Mouse (Mus musculus): Measurements from ENCODE around the gene Gm20509. TPM values are rescaled to one million over a fixed set of nuclear protein-coding genes. Genes with fewer than 3 reads are reported as not detected.
A peak's percentile ranks its signal among the peaks of the same experiment; 100 is the strongest.

The Gm20509 gene
- polyA plus RNA-seq, 1 experiment from 2014 or later, result not detected

DNA sequence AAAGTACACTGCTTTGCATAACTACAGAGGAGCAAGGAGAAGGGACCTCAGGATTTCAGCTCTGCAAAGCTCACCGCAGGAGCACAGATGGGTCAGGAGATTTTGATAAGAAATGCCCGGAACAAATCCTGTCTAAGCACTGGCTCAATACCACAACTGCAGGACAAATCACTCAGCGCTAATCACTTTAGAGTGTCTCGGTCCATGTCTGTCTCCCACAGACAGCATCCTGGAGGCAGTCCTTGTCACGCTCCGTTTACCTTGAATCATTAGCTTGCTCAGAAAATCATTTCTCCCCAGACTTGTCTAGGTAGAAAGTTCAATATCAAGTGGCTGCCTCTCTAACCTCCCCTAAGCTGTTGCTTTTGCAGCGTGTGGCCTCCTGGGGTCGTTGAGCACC is 27.6 kb downstream of the Gm20509 start:
- Histone ChIP-seq H3K27ac (ENCODE audit: poor library complexity, severe bottlenecking) (no peak overlapping the region), H3K36me3 (peaks cover 49% of the 10 kb centered on the region), H3K4me3 (no peak overlapping the region), H3K4me1 (replicated peaks) (no peaks in the 10 kb centered on the region), H3K27me3 (replicated peaks) (no peaks in the 10 kb centered on the region), H3K4me2 (no peak overlapping the region), H3K9ac (no peak overlapping the region), H3K9me3 (replicated peaks) (no peaks in the 10 kb centered on the region)
- no peak for ATAC-seq (ENCODE audit: insufficient number of reproducible peaks, low FRiP score)
- 75% methylated on average over 8 of the region's 8 CpGs for WGBS

DNA sequence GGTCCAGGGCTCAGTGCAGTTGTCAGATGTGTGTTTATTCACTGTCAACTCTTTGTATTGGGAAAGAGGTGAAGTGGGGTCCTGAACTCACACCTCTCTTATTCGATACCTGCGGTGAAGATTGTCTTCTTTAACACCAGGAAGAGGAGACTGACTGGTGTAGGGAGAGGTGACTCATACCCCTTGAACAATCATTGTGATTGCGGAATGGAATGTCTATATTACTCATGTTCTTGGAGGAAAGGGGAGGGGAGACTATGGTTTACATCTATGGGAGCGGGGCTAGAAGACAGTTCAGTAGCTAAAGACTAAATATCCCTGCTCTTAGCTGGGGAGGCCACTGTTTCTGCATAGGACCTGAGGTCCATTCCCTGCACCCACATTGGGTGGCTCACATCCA is 28.3 kb downstream of the Gm20509 start:
- Histone ChIP-seq H3K4me3 (no peak overlapping the region), H3K27ac (ENCODE audit: poor library complexity, severe bottlenecking) (no peak overlapping the region), H3K36me3 (peaks cover 42% of the 10 kb centered on the region), H3K9me3 (replicated peaks) (no peaks in the 10 kb centered on the region), H3K9ac (no peak overlapping the region), H3K4me2 (no peak overlapping the region), H3K27me3 (replicated peaks) (no peaks in the 10 kb centered on the region), H3K4me1 (replicated peaks) (no peaks in the 10 kb centered on the region)
- ATAC-seq (ENCODE audit: insufficient number of reproducible peaks, low FRiP score), result no peak
- WGBS, result 85% methylated on average over 4 of the region's 4 CpGs

- WGBS, result 58% methylated on average over 11 of the region's 11 CpGs
- Histone ChIP-seq H3K4me2 (no peak overlapping the region), H3K4me1 (replicated peaks) (no peaks in the 10 kb centered on the region), H3K9me3 (replicated peaks) (no peaks in the 10 kb centered on the region; the same call in 1 of the 2 replicates), H3K36me3 (no peaks in the 10 kb centered on the region), H3K27me3 (replicated peaks) (no peaks in the 10 kb centered on the region), H3K27ac (ENCODE audit: poor library complexity, severe bottlenecking) (no peak overlapping the region), H3K9ac (no peak overlapping the region), H3K4me3 (no peak overlapping the region)
- no peak for ATAC-seq (ENCODE audit: insufficient number of reproducible peaks, low FRiP score)
Observed at GRCm38 (mm10) chr9:73137341-73137886, 35.1 kb downstream of the Gm20509 start.

DNA sequence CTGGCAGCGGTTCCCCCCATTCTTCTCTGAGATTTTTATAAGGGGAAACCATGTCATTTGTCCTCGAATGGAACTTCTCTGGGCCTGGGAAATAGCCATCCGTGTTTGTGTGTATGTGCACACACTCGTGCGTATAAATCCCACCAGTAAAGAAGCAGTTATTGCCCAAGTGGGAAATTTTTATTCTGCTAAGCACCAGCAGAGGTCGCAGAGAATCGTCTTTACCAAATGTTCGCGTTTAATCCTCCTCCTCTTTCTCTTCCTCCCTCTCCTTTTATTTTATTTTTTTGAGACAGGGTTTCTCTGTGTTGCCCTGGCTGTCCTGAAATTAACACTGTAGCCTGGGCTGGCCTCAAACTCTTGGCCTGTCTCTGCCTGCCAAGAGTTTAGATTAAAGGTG is 52.1 kb downstream of the Gm20509 start:
- Histone ChIP-seq H3K27me3 (replicated peaks) (no peaks in the 10 kb centered on the region), H3K4me2 (no peak overlapping the region)
- 55% methylated on average over 9 of the region's 9 CpGs for WGBS

DNA sequence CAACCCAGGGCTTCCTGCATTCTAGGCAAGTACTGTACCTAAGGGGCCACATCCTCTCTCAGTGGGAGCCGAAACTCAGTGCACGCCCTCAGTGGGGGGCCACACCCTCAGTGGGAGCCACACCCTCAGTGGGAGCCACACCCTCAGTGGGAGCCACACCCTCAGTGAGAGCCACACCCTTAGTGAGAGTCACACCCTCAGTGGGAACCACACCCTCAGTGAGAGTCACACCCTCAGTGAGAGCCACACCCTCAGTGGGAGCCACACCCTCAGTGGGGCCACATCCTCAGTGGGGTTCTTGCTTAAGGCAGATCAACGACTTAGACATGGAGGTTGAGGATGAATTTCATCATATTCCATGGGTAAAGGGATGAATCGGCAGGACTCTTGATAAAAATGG is 55.7 kb downstream of the Gm20509 start:
- no peak overlapping the region for H3K9ac ChIP-seq
- no peak overlapping the region for H3K27ac ChIP-seq (ENCODE audit: poor library complexity, severe bottlenecking)
- ATAC-seq (ENCODE audit: insufficient number of reproducible peaks, low FRiP score), result no peak
- no peak overlapping the region for H3K4me2 ChIP-seq
- H3K36me3 ChIP-seq, result no peaks in the 10 kb centered on the region
- WGBS, result 85% methylated on average over 4 of the region's 4 CpGs
- H3K9me3 ChIP-seq (replicated peaks), result no peaks in the 10 kb centered on the region
- 0 out of 2 replicates have a peak, but pooled peaks cover 3% of the 10 kb centered on the region for H3K27me3 ChIP-seq (replicated peaks)
- H3K4me3 ChIP-seq, result no peak overlapping the region
- H3K4me1 ChIP-seq (replicated peaks), result peaks cover 6% of the 10 kb centered on the region

More for the DNA sequence above, 52.1 kb downstream of the Gm20509 start:
- no peak overlapping the region for H3K27ac ChIP-seq (ENCODE audit: poor library complexity, severe bottlenecking)
- no peak overlapping the region for H3K4me3 ChIP-seq
- H3K9me3 ChIP-seq (replicated peaks), result no peaks in the 10 kb centered on the region
- no peaks in the 10 kb centered on the region for H3K4me1 ChIP-seq (replicated peaks)
- no peak for ATAC-seq (ENCODE audit: insufficient number of reproducible peaks, low FRiP score)
- H3K9ac ChIP-seq, result no peak overlapping the region
- no peaks in the 10 kb centered on the region for H3K36me3 ChIP-seq

DNA sequence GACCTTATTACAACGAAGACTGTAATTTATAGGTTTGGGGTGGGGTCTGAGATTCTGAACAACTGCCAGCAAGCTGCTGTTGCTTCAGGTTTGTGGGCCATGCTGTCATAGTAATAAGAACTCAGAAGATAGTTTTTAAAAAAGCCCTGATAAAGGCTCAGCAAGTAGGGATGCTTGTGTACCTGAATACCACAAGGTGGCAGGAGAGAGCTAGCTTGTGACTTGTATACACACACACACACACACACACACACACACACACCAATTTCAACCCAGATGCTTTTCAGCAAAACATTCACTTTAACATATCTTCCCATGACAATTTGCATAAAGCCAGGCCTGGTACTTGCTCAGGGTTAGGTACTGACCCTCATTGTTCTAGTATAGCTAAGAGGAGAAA is 57.0 kb downstream of the Gm20509 start:
- peaks cover 6% of the 10 kb centered on the region for H3K4me1 ChIP-seq (replicated peaks)
- H3K9me3 ChIP-seq (replicated peaks), result no peaks in the 10 kb centered on the region
- H3K4me3 ChIP-seq, result no peak overlapping the region
- H3K36me3 ChIP-seq, result no peaks in the 10 kb centered on the region
- H3K9ac ChIP-seq, result no peak overlapping the region
- no peak overlapping the region for H3K4me2 ChIP-seq
- no peak overlapping the region for H3K27ac ChIP-seq (ENCODE audit: poor library complexity, severe bottlenecking)
- peaks cover 6% of the 10 kb centered on the region; the same call in 1 of the 2 replicates for H3K27me3 ChIP-seq (replicated peaks)
- 41% methylated on average over 1 of the region's 1 CpGs for WGBS
- no peak for ATAC-seq (ENCODE audit: insufficient number of reproducible peaks, low FRiP score)

DNA sequence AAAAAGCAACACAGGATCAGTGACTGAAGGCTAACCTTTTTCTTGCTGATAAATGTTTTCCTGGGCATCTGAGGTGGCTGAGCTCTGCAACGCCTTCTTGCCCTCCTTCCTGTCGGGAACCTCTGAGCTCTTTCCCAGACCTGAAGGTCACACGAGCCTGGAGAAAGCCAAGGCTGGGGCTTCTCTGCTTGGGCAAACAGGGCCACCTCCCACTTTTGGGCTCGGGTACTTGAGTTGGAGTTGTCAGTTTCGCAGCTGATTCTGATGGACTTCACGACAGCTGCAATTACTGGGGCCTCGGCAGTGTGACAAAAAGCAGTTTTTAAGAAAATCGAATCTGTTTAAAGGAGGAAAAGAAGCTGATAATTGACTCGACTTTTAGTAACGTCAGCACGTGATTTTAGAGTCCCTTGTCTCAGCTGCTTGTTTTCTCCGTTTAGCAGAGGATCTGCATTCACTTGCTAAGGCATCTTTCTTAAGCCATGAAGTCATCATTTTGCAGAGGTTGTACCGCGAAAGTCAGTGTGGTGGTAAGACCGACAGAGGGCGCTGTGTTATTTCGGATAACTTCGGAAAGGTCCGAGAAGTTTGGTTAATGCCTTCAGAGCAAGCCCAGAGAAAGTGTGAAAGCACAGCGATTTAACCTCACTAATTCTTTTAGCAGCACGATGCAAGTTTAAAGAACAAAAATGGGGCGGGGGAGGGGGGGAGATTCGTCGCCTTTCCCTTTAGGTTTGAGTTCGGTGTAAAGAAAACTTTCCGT is 60.5 kb downstream of the Gm20509 start:
- WGBS, result 9% methylated on average over 26 of the region's 26 CpGs
- peak overlapping the region; percentile 68 for H3K4me2 ChIP-seq
- ATAC-seq (ENCODE audit: insufficient number of reproducible peaks, low FRiP score), result no peak
- H3K27me3 ChIP-seq (replicated peaks), result peaks cover 6% of the 10 kb centered on the region; the same call in 1 of the 2 replicates
- peak overlapping the region; percentile 71; the same call in 1 of the 2 replicates for H3K9ac ChIP-seq
- H3K9me3 ChIP-seq (replicated peaks), result no peaks in the 10 kb centered on the region
- H3K4me1 ChIP-seq (replicated peaks), result peaks cover 6% of the 10 kb centered on the region
- no peaks in the 10 kb centered on the region for H3K36me3 ChIP-seq
- peak overlapping the region; percentile 43 for H3K4me3 ChIP-seq
- H3K27ac ChIP-seq (ENCODE audit: poor library complexity, severe bottlenecking), result no peak overlapping the region

GRCm38 (mm10) chr9:73165631-73166030 is 63.4 kb downstream of the Gm20509 start:
- ATAC-seq (ENCODE audit: insufficient number of reproducible peaks, low FRiP score), result no peak
- H3K36me3 ChIP-seq, result no peaks in the 10 kb centered on the region
- 75% methylated on average over 4 of the region's 4 CpGs for WGBS
- H3K4me1 ChIP-seq (replicated peaks), result peaks cover 6% of the 10 kb centered on the region
- H3K27me3 ChIP-seq (replicated peaks), result peaks cover 6% of the 10 kb centered on the region; the same call in 1 of the 2 replicates
- H3K4me2 ChIP-seq, result no peak overlapping the region
- H3K9me3 ChIP-seq (replicated peaks), result 0 out of 2 replicates have a peak, but pooled peaks cover 5% of the 10 kb centered on the region
- no peak overlapping the region for H3K4me3 ChIP-seq
- no peak overlapping the region for H3K9ac ChIP-seq
- H3K27ac ChIP-seq (ENCODE audit: poor library complexity, severe bottlenecking), result no peak overlapping the region

Other genes starting within 250 kb of the Gm20509 start
- gene Pygo1, start 176.8 kb upstream of the Gm20509 start, polyA plus RNA-seq (2016; fragmentation: Nextera tagmentation; extraction: Ambion mirVana), result 2.9 and 3.0 TPM in 2 replicates
- 0.68 and 0.73 TPM in 2 replicates for gene Dyx1c1, start 143.7 kb upstream of the Gm20509 start, polyA plus RNA-seq (2016; fragmentation: Nextera tagmentation; extraction: Ambion mirVana)
- 0.08 TPM in 1 of 2 replicates, not detected in the other for gene Gm44503, start 143.6 kb upstream of the Gm20509 start, polyA plus RNA-seq (2016; fragmentation: Nextera tagmentation; extraction: Ambion mirVana)
- 12.0 and 14.9 TPM in 2 replicates for gene Ccpg1os, start 117.1 kb upstream of the Gm20509 start, polyA plus RNA-seq (2016; fragmentation: Nextera tagmentation; extraction: Ambion mirVana)
- gene Ccpg1, start 117.0 kb upstream of the Gm20509 start, polyA plus RNA-seq (2016; fragmentation: Nextera tagmentation; extraction: Ambion mirVana), result 34.3 and 35.0 TPM in 2 replicates
- 7.9 and 9.5 TPM in 2 replicates for gene Pigb, start 62.1 kb upstream of the Gm20509 start, polyA plus RNA-seq (2016; fragmentation: Nextera tagmentation; extraction: Ambion mirVana)
- gene Rab27a, start 57.6 kb upstream of the Gm20509 start, polyA plus RNA-seq (2016; fragmentation: Nextera tagmentation; extraction: Ambion mirVana), result 3.8 and 4.0 TPM in 2 replicates
- gene Khdc3, start 634 bp upstream of the Gm20509 start, polyA plus RNA-seq (2016; fragmentation: Nextera tagmentation; extraction: Ambion mirVana), result not detected in 2 replicates
- 91.4 and 95.0 TPM in 2 replicates for gene Rsl24d1, start 11.0 kb downstream of the Gm20509 start, polyA plus RNA-seq (2016; fragmentation: Nextera tagmentation; extraction: Ambion mirVana)

Data from heart, embryonic 12.5 days (tissue).